Mouse (Mus musculus): Measurements from ENCODE around the gene Hint1.

- TF ChIP-seq POLR2A (IDR thresholded peaks at IDR 0.05; ENCODE audit: insufficient read depth, low read length) (no peak), CTCF (IDR thresholded peaks at IDR 0.05; ENCODE audit: low read depth, low read length) (no peak), EP300 (IDR thresholded peaks at IDR 0.05; ENCODE audit: insufficient read depth, low read depth, low read length) (no peak)
These were observed 31.3 kb downstream of the Hint1 start for GRCm38 (mm10) chr11:54897470-54897869.

Data from ES-Bruce4 (cell line).